Mouse (Mus musculus): Measurements from ENCODE around the gene Bex6.

GRCm38 (mm10) chr16:32165281-32165821 lies 14.3 kb upstream of the Bex6 start, which contains the start of gene Nrros:
- TF ChIP-seq CTCF (IDR thresholded peaks at IDR 0.05; ENCODE audit: insufficient read depth, low read length) (no peak), POLR2A (IDR thresholded peaks at IDR 0.05; ENCODE audit: borderline replicate concordance, extremely low read depth, low read depth, low read length) (peak; percentile 87; the same call in 1 of the 2 replicates)
